Mouse (Mus musculus) testis, adult 2 months (tissue): ENCODE results near the gene Itpk1.

Source experiments
- CTCF ChIP-seq: fragments of 200-500 bp; IDR thresholded peaks from 2 replicates; pipeline ENCODE4 v1.5.1; 2012; ENCODE audit warnings: low read depth, mild to moderate bottlenecking, inconsistent platforms, low read length, moderate library complexity; ENCODE audit not compliant: control insufficient read depth, insufficient read depth, insufficient replicate concordance
- POLR2A ChIP-seq: fragments of 200-500 bp; IDR thresholded peaks from 2 replicates; pipeline ENCODE4 v1.6.1; 2012; ENCODE audit warnings: low read depth, mild to moderate bottlenecking, inconsistent platforms, low read length, moderate library complexity; ENCODE audit not compliant: control insufficient read depth

DNA sequence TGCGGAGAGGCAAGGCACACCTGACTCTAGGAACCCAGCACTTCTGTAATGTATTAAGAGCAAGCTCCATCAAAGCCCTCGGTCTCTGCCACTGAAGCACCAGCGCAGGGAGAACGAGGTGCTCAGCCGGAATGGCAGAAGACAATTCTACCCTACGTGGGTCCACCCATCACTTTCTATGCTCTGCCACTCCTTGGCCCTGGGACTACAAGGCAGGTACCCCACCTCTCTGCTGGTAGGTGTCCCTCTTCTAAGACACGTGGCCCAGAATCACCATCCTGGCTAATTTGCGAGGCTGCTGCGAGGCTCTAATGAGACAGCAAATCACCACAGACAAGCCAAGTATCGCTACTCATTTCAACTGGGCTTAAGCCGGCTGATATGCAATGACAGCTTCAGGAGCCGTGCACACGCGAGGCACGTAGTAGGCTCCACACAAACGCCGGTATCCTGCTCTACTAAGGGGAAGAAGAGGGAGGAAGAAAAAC, 765 bp downstream of the Itpk1 start:
- TF ChIP-seq CTCF (no peak), POLR2A (no peak)
